Mouse (Mus musculus) heart, adult 10 weeks (tissue): ENCODE measurements around the gene Slc2a13. TPM values are rescaled to one million over a fixed set of nuclear protein-coding genes. Genes with fewer than 3 reads are reported as not detected.

Experiments used
- polyA plus RNA-seq: library from polyadenylated mRNA; stranded (reverse); fragments of 350-450 nt; fragmentation: Illumina TruSeq; extraction: RNeasy Lipid Tissue Mini Kit (QIAGEN cat#74804); gene quantifications from one replicate; pipeline ENCODE4 v1.2.3, GENCODE M21; 2014; ENCODE audit warnings: low read depth, low replicate concordance

Gene Slc2a13
- polyA plus RNA-seq = 0.37 TPM

GRCm38 (mm10) chr15:91573111-91573538 lies at the start of gene Slc2a13:
Gene Slc2a13 (minus strand): TSS chr15:91573261.

Other genes with a start within 250 kb of the Slc2a13 start
- 9.5 TPM for gene Lrrk2, start 99.9 kb upstream of the Slc2a13 start, polyA plus RNA-seq